Mouse (Mus musculus): Measurements from ENCODE around the gene Jrkl. TPM values are rescaled to one million over a fixed set of nuclear protein-coding genes. Genes with fewer than 3 reads are reported as not detected.

Gene Jrkl
- polyA plus RNA-seq, 1 experiment from 2014 or later: 6.2 TPM

GRCm38 (mm10) chr9:13195268-13195667 lies 50.4 kb downstream of the Jrkl start:
- no peaks in the 10 kb centered on the region for H3K27me3 ChIP-seq (replicated peaks; ENCODE audit: control insufficient read depth, insufficient read depth, low read length)
- no peak overlapping the region for H3K4me2 ChIP-seq (ENCODE audit: low read length)
- no peak overlapping the region for H3K27ac ChIP-seq (ENCODE audit: low read depth)
- 6% methylated on average over 4 of the region's 4 CpGs for WGBS
- ATAC-seq (replicated peaks; ENCODE audit: low FRiP score, low TSS enrichment, low read depth): no peak
- no peaks in the 10 kb centered on the region for H3K9me3 ChIP-seq (ENCODE audit: control insufficient read depth, low read length)
- no peak overlapping the region for H3K4me3 ChIP-seq (ENCODE audit: low read depth, low read length)
- H3K36me3 ChIP-seq (ENCODE audit: control insufficient read depth, insufficient read depth, low read length): no peaks in the 10 kb centered on the region
- H3K9ac ChIP-seq (ENCODE audit: low read length): no peak overlapping the region
- no peak for DNase-seq (ENCODE audit: low spot score)
- H3K4me1 ChIP-seq (replicated peaks; ENCODE audit: control insufficient read depth, insufficient read depth, low read length): no peaks in the 10 kb centered on the region

GRCm38 (mm10) chr9:13194619-13195018 lies 51.0 kb downstream of the Jrkl start:
- ATAC-seq (replicated peaks; ENCODE audit: low FRiP score, low TSS enrichment, low read depth): no peak
- H3K27ac ChIP-seq (ENCODE audit: low read depth): no peak overlapping the region
- WGBS: 90% methylated on average over 4 of the region's 4 CpGs

More at GRCm38 (mm10) chr9:13194619-13195018, 51.0 kb downstream of the Jrkl start:
- Histone ChIP-seq H3K4me2 (ENCODE audit: low read length) (no peak overlapping the region), H3K4me3 (ENCODE audit: low read depth, low read length) (no peak overlapping the region), H3K27me3 (replicated peaks; ENCODE audit: control insufficient read depth, insufficient read depth, low read length) (no peaks in the 10 kb centered on the region), H3K4me1 (replicated peaks; ENCODE audit: control insufficient read depth, insufficient read depth, low read length) (no peaks in the 10 kb centered on the region), H3K9ac (ENCODE audit: low read length) (no peak overlapping the region), H3K9me3 (ENCODE audit: control insufficient read depth, low read length) (no peaks in the 10 kb centered on the region), H3K36me3 (ENCODE audit: control insufficient read depth, insufficient read depth, low read length) (no peaks in the 10 kb centered on the region)
- no peak for DNase-seq (ENCODE audit: low spot score)

Other genes starting within 250 kb of the Jrkl start
- 10.2 and 11.2 TPM in 2 replicates for gene Ccdc82, start 1.1 kb upstream of the Jrkl start, polyA plus RNA-seq (2014; fragmentation: Nextera tagmentation; extraction: Ambion mirVana)
- gene Maml2, start 52.1 kb upstream of the Jrkl start, polyA plus RNA-seq (2014; fragmentation: Nextera tagmentation; extraction: Ambion mirVana): 6.3 and 6.5 TPM in 2 replicates
- not detected in 2 replicates for gene Gm17571, start 200.9 kb upstream of the Jrkl start, polyA plus RNA-seq (2014; fragmentation: Nextera tagmentation; extraction: Ambion mirVana)